Mouse (Mus musculus) kidney, adult 11 months (tissue): ENCODE data around the gene Cstf2.
A peak's percentile ranks its signal among the peaks of the same experiment; 100 is the strongest.

ENCODE experiments used
- DNase-seq: peaks from one replicate; pipeline ENCODE4 v3.0.0; 2022

The Cstf2 gene

GRCm38 (mm10) chrX:134058987-134059712 lies at the start of gene Cstf2:
TSS of gene Cstf2 (plus strand) at chrX:134059187.
- DNase-seq, result peak; percentile 96

- DNase-seq, result peak; percentile 29
Observed at GRCm38 (mm10) chrX:134019005-134019404, 40.0 kb upstream of the Cstf2 start.

GRCm38 (mm10) chrX:134020664-134021063 lies 38.3 kb upstream of the Cstf2 start:
- DNase-seq, result no peak

- DNase-seq, result no peak
Observed at GRCm38 (mm10) chrX:134048994-134049393, 10.0 kb upstream of the Cstf2 start.

DNA sequence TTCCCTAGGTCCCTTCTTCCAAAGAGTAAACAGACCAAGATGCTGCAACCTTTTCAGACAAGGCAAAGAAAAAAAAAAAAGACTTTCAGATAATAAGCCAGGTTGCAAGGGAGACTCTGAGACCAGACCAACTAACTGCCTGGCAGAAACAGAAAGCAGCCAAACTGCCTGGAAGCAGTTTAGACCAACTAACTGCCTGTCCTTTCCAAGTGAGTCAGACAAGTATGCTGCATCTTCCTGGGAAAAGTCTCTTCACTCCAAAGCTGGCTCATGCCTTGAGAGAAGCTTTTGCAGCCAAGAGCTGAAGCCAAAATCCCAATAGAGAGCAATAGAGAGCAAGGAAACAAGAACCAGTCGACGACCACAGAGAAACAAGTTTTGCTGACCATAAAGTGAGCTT lies 2.1 kb upstream of the Cstf2 start:
- no peak for DNase-seq

- no peak for DNase-seq
Observed at GRCm38 (mm10) chrX:134058040-134058875, 729 bp upstream of the Cstf2 start.

- no peak for DNase-seq
Observed at GRCm38 (mm10) chrX:134059764-134060163, 777 bp downstream of the Cstf2 start.

- DNase-seq, result peak; percentile 4
Observed at GRCm38 (mm10) chrX:134085453-134085852, 26.5 kb downstream of the Cstf2 start.

DNA sequence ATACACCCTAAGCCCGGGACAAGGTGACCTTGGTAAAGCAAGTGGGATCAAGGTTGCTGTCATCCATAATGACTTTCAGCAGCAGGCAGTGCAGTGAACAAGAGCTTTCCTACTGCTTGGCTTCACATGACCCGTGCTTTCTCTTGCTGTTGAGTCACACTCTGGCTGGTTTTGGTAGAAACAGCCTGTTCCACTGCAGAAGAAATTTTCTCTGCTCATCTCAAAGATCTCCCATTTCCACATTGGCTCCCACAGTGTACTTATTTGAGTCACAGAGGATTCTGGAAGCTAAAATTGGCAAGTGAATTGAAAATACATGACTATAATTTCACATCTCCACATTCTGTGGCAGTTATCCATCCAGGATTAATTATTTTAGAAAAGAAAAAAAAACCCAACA lies 43.7 kb downstream of the Cstf2 start:
- DNase-seq, result no peak

DNA sequence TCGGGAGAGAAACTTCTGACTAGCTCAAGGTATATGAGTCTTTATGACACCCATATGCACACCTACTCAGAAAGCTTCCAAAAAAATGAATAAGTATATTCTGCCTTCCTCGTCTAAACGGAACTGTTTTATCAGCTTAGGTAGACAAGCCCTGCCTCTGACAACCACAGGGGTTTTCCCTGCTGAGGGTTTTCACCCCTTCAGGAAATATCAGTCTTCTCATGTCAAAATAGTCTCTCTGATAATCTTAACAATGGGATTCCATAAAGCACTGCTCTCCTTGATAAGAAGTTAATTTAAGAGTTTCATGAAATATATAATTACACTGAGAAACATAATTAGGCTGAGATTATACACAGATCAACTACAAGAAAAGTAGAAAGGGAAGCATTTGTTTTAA lies 52.8 kb downstream of the Cstf2 start:
- DNase-seq, result no peak

DNA sequence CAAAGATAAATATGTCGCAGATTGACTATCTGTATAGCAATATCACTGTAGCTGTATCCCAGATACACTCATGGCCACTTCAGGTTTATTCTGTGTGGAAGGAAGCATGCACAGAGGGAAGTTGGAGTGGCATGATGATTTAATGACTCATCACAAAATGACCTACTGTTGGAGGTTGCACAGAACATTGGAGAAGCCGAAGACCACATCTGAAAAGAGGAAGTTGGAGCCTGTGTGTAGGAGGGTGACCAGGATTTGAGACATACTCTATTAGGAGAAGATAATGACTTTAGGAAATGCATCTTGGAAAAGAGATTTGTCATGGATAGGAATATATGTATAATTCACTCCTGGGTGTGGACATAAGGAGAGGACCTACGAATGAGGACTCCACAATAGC lies 57.4 kb downstream of the Cstf2 start:
- DNase-seq, result no peak

DNA sequence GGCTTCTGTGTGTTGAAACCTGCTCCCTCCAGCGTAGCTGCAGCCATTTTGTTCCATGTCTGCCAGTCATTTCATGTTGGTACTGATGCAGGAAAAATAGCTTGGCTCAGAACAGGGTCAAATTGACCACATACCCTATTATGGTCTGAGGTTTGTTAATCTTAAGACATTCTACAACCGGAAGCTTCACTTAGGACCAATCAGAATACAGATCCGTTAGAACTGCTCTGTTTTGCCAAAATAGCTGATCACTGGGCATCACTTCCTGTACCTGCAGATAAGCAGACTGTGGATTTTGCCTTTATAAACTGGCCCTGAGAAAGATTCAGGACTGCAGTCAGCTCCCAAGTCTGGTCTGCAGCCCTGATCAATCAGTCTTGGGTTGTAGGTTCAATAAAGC lies 69.6 kb downstream of the Cstf2 start:
- DNase-seq, result no peak

DNA sequence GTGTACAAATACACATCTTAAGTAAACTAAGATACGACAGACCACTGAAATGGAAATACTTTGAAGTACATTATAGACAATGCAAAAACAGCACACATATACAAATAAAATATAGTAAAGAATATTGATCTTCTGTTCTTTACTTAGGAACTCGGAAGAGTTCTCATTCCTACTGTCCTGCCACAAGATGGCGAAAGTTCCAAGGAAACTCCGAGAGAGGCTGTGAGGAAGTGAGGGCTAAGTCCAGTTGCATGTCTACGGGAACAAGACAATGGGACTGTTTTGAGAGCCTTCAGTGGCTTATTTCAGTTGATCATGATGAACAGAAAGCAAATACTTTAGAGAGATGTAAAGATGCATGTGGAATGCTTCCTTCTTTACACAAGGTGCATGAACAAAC lies 73.3 kb downstream of the Cstf2 start:
- no peak for DNase-seq

DNA sequence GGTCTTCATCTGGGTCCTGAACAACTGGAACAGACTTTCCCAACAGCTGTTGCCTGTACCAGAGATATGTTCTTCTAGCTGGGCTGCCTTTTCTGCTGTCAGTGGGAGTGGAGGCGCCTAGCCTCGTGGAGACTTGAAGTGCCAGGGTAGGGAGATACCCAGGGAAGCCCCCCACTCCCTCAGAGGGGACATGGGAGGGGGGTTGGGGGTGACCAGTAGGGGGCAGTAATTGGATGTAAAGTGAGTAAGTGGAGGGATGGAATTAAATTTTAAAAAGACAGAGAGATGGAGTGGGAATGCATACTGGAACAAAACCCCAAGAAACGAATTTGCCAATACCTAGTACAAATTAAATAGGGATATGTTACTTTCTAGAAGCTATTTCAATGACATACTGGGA lies 74.8 kb downstream of the Cstf2 start:
- DNase-seq, result no peak
